Mouse (Mus musculus): ENCODE results near the gene Smpd2. TPM values are rescaled to one million over a fixed set of nuclear protein-coding genes. Genes with fewer than 3 reads are reported as not detected.

The Smpd2 gene
- polyA plus RNA-seq, 1 experiment from 2014 or later = 64.7 TPM

- Histone ChIP-seq H3K27me3 (no peaks in the 10 kb centered on the region), H3K4me2 (no peak overlapping the region), H3K4me1 (replicated peaks) (peaks cover 18% of the 10 kb centered on the region), H3K36me3 (peaks cover 71% of the 10 kb centered on the region), H3K4me3 (replicated peaks) (no peak overlapping the region), H3K9me3 (no peaks in the 10 kb centered on the region), H3K27ac (no peak overlapping the region), H3K9ac (replicated peaks) (no peak overlapping the region)
- ATAC-seq (ENCODE audit: insufficient number of reproducible peaks, insufficient read depth, low FRiP score, low TSS enrichment, low read depth) = no peak
- 84% methylated on average over 14 of the region's 14 CpGs for WGBS
These were observed 3.5 kb downstream of the Smpd2 start for GRCm38 (mm10) chr10:41486506-41487170.

- no peak overlapping the region for H3K27ac ChIP-seq
- no peak overlapping the region for H3K4me2 ChIP-seq
- H3K36me3 ChIP-seq = peaks cover 79% of the 10 kb centered on the region
- no peaks in the 10 kb centered on the region for H3K9me3 ChIP-seq
- H3K4me3 ChIP-seq (replicated peaks) = no peak overlapping the region
- H3K27me3 ChIP-seq = no peaks in the 10 kb centered on the region
- no peak overlapping the region for H3K9ac ChIP-seq (replicated peaks)
- no peak for ATAC-seq (ENCODE audit: insufficient number of reproducible peaks, insufficient read depth, low FRiP score, low TSS enrichment, low read depth)
- 90% methylated on average over 16 of the region's 16 CpGs for WGBS
- peaks cover 18% of the 10 kb centered on the region for H3K4me1 ChIP-seq (replicated peaks)
These were observed 4.4 kb downstream of the Smpd2 start for GRCm38 (mm10) chr10:41485778-41486177.

DNA sequence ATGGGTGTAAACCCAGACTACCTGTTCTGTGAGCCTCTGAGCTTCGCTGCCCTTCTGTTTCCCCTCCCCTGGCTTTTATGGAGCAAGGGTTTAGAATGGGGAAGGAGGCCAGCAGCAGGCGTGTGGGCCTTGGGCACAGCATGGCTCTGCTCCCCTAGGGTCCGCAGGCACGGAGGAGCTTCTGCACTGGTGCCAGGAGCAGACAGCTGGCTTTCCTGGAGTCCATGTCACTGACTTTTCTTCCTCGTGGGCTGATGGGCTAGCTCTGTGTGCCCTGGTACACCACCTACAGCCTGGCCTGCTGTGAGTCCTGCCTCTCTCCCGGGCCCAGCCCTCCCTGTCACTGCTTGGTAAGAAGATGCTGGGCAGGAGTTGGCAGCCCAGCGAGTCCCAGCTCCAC is 7.7 kb downstream of the Smpd2 start:
- H3K9ac ChIP-seq (replicated peaks) = no peak overlapping the region
- no peaks in the 10 kb centered on the region for H3K9me3 ChIP-seq
- H3K4me3 ChIP-seq (replicated peaks) = no peak overlapping the region
- H3K36me3 ChIP-seq = peaks cover 90% of the 10 kb centered on the region
- ATAC-seq (ENCODE audit: insufficient number of reproducible peaks, insufficient read depth, low FRiP score, low TSS enrichment, low read depth) = no peak
- H3K4me1 ChIP-seq (replicated peaks) = peaks cover 10% of the 10 kb centered on the region
- WGBS = 83% methylated on average over 7 of the region's 7 CpGs
- H3K27ac ChIP-seq = no peak overlapping the region
- no peak overlapping the region for H3K4me2 ChIP-seq
- no peaks in the 10 kb centered on the region for H3K27me3 ChIP-seq

- no peaks in the 10 kb centered on the region for H3K27me3 ChIP-seq
- no peak overlapping the region for H3K4me2 ChIP-seq
- no peak overlapping the region for H3K9ac ChIP-seq (replicated peaks)
- no peak overlapping the region for H3K27ac ChIP-seq
- 63% methylated on average over 33 of the region's 33 CpGs for WGBS
- ATAC-seq (ENCODE audit: insufficient number of reproducible peaks, insufficient read depth, low FRiP score, low TSS enrichment, low read depth) = no peak
- H3K4me3 ChIP-seq (replicated peaks) = no peak overlapping the region
- H3K9me3 ChIP-seq = no peaks in the 10 kb centered on the region
- peaks cover 14% of the 10 kb centered on the region for H3K4me1 ChIP-seq (replicated peaks)
- H3K36me3 ChIP-seq = peaks cover 78% of the 10 kb centered on the region
These were observed 9.0 kb downstream of the Smpd2 start for GRCm38 (mm10) chr10:41480938-41481880.

GRCm38 (mm10) chr10:41479961-41480360 is 10.2 kb downstream of the Smpd2 start:
- ATAC-seq (ENCODE audit: insufficient number of reproducible peaks, insufficient read depth, low FRiP score, low TSS enrichment, low read depth) = no peak
- Histone ChIP-seq H3K4me1 (replicated peaks) (peaks cover 25% of the 10 kb centered on the region), H3K4me2 (no peak overlapping the region), H3K27me3 (no peaks in the 10 kb centered on the region), H3K4me3 (replicated peaks) (no peak overlapping the region), H3K27ac (no peak overlapping the region), H3K36me3 (peaks cover 65% of the 10 kb centered on the region), H3K9ac (replicated peaks) (no peak overlapping the region), H3K9me3 (no peaks in the 10 kb centered on the region)
- 94% methylated on average over 3 of the region's 3 CpGs for WGBS

DNA sequence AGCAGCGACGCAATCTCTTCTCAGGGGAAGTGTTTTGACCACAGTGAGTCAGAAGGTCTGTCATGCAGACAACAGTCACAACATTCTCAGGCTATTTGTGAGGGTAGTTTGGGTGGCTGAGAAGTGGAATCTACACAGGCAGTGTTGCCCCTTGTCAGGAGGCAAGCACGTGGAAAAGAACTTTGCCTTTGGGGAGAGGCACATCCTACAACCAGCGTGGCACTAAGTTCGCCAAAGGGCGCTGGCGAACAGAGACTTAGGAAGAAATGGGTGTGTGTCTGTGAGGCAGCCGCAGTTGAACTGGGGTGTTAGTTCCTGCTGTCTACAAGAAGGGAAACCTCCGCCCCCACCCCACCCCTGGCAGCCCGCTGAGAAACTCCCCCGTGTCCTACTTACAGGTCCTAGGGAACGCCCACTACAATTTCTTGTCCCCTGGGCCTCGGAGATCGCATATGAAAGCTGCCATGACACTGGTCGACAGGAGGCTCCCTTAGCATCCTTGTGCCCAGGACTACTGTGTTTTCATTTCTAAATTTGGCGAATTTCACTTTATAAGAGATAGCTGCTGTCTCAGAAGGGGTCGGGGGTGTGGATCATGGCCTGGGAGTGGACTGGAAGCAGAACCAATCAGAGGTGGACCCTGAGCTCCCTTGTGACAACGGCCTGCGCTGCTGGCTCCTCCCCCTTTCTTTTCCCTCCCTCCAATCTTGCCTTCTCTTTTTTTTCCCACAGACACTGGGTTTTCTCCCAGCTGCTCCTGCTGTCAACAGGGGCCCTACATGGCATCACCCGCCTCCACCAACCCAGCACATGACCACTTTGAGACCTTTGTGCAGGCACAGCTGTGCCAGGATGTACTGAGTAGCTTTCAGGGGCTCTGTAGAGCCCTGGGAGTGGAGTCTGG is 12.6 kb downstream of the Smpd2 start:
- H3K4me2 ChIP-seq = peak overlapping the region; percentile 92
- peaks cover 30% of the 10 kb centered on the region for H3K4me1 ChIP-seq (replicated peaks)
- peaks cover 41% of the 10 kb centered on the region for H3K36me3 ChIP-seq
- peak overlapping the region; percentile 91 for H3K27ac ChIP-seq
- H3K9me3 ChIP-seq = no peaks in the 10 kb centered on the region
- no peaks in the 10 kb centered on the region for H3K27me3 ChIP-seq
- WGBS = 2% methylated on average over 20 of the region's 20 CpGs
- H3K9ac ChIP-seq (replicated peaks) = peak overlapping the region; percentile 75
- peak overlapping the region; percentile 68 for H3K4me3 ChIP-seq (replicated peaks)
- ATAC-seq (ENCODE audit: insufficient number of reproducible peaks, insufficient read depth, low FRiP score, low TSS enrichment, low read depth) = 0 out of 2 replicates have a peak, but pooled peaks have one; percentile 11

DNA sequence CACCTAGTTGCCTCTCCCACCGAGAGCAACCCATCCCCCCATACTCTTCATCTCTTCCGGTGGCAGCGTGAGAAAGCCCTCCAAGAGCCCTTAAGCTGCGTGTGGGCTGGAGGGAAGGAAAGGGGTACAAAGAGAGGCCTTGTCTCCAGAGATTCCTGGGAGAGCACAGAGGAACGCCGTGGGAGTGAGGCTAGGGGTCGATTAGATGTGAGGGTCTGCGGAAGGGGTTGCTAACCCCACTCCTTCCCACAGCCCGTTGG is 13.2 kb downstream of the Smpd2 start:
- Histone ChIP-seq H3K9ac (replicated peaks) (peak overlapping the region; percentile 75), H3K9me3 (no peaks in the 10 kb centered on the region), H3K4me1 (replicated peaks) (peaks cover 30% of the 10 kb centered on the region), H3K27me3 (no peaks in the 10 kb centered on the region), H3K36me3 (peaks cover 35% of the 10 kb centered on the region), H3K4me2 (peak overlapping the region; percentile 92), H3K4me3 (replicated peaks) (peak overlapping the region; percentile 68), H3K27ac (peak overlapping the region; percentile 91)
- ATAC-seq (ENCODE audit: insufficient number of reproducible peaks, insufficient read depth, low FRiP score, low TSS enrichment, low read depth) = no peak
- WGBS = 2% methylated on average over 9 of the region's 9 CpGs

GRCm38 (mm10) chr10:41476171-41477017 is 13.8 kb downstream of the Smpd2 start, which contains the start of gene Mical1:
Gene Mical1, plus strand, starts transcription at chr10:41476314.
- Histone ChIP-seq H3K27ac (peak within 1 kb of the TSS; percentile 91), H3K36me3 (peaks cover 30% of the 10 kb centered on the region), H3K4me3 (replicated peaks) (peak within 1 kb of the TSS; percentile 68), H3K4me2 (peak within 1 kb of the TSS; percentile 92), H3K9me3 (no peaks in the 10 kb centered on the region), H3K27me3 (no peaks in the 10 kb centered on the region), H3K4me1 (replicated peaks) (peaks cover 30% of the 10 kb centered on the region), H3K9ac (replicated peaks) (peak within 1 kb of the TSS; percentile 75)
- ATAC-seq (ENCODE audit: insufficient number of reproducible peaks, insufficient read depth, low FRiP score, low TSS enrichment, low read depth) = peak; percentile 81
- WGBS = under 1% methylated on average over 35 of the region's 35 CpGs

- Histone ChIP-seq H3K9me3 (no peaks in the 10 kb centered on the region), H3K4me3 (replicated peaks) (no peak overlapping the region), H3K27me3 (no peaks in the 10 kb centered on the region), H3K4me1 (replicated peaks) (peaks cover 30% of the 10 kb centered on the region), H3K36me3 (peaks cover 16% of the 10 kb centered on the region), H3K4me2 (no peak overlapping the region), H3K27ac (peak overlapping the region; percentile 81), H3K9ac (replicated peaks) (no peak overlapping the region)
- WGBS = 41% methylated on average over 1 of the region's 1 CpGs
- ATAC-seq (ENCODE audit: insufficient number of reproducible peaks, insufficient read depth, low FRiP score, low TSS enrichment, low read depth) = no peak
These were observed 15.2 kb downstream of the Smpd2 start for GRCm38 (mm10) chr10:41474981-41475391.

- Histone ChIP-seq H3K36me3 (peaks cover 5% of the 10 kb centered on the region), H3K4me3 (replicated peaks) (no peak overlapping the region), H3K9ac (replicated peaks) (no peak overlapping the region), H3K4me1 (replicated peaks) (peaks cover 30% of the 10 kb centered on the region), H3K4me2 (no peak overlapping the region), H3K27ac (no peak overlapping the region), H3K27me3 (no peaks in the 10 kb centered on the region), H3K9me3 (no peaks in the 10 kb centered on the region)
- 78% methylated on average over 6 of the region's 6 CpGs for WGBS
- no peak for ATAC-seq (ENCODE audit: insufficient number of reproducible peaks, insufficient read depth, low FRiP score, low TSS enrichment, low read depth)
These were observed 16.2 kb downstream of the Smpd2 start for GRCm38 (mm10) chr10:41473782-41474468.

Measured in limb, embryonic 12.5 days (tissue).